Mouse (Mus musculus) cerebellum, postnatal 36 days (tissue): Measurements from ENCODE around the gene Thra.

Experiments
- DNase-seq, 2 experiments: peaks; one replicate each; pipeline ENCODE4 v3.0.0; 2021 to 2022; ENCODE audit warnings: mixed read lengths in 2 of 2

The Thra gene

GRCm38 (mm10) chr11:98765421-98766309, 25.2 kb downstream of the Thra start:
- DNase-seq, result peak; percentile 15 to 33

GRCm38 (mm10) chr11:98766346-98766745, 25.9 kb downstream of the Thra start:
- peak in 1 of 2 experiments; percentile 33 for DNase-seq

GRCm38 (mm10) chr11:98766816-98767215, 26.4 kb downstream of the Thra start:
- peak in 1 of 2 experiments; percentile 16 for DNase-seq

GRCm38 (mm10) chr11:98767276-98767675, 26.8 kb downstream of the Thra start:
- DNase-seq, result peak in 1 of 2 experiments; percentile 41

GRCm38 (mm10) chr11:98767713-98768112, 27.3 kb downstream of the Thra start:
- no peak for DNase-seq

- DNase-seq, result peak; percentile 34 to 42
Measured at GRCm38 (mm10) chr11:98768127-98769006, 27.9 kb downstream of the Thra start.

- DNase-seq, result peak in 1 of 2 experiments; percentile 15
Measured at GRCm38 (mm10) chr11:98769007-98769954, 28.8 kb downstream of the Thra start.

GRCm38 (mm10) chr11:98770096-98770975, 29.9 kb downstream of the Thra start:
- DNase-seq, result no peak

GRCm38 (mm10) chr11:98771131-98771530, 30.7 kb downstream of the Thra start:
- no peak for DNase-seq

- peak in 1 of 2 experiments; percentile 53 for DNase-seq
Measured at GRCm38 (mm10) chr11:98771844-98772525, 31.5 kb downstream of the Thra start.

- DNase-seq, result peak; percentile 56 to 57
Measured at GRCm38 (mm10) chr11:98772667-98773171, 32.3 kb downstream of the Thra start.

GRCm38 (mm10) chr11:98773635-98774295, 33.3 kb downstream of the Thra start:
- peak; percentile 99 to 100 for DNase-seq

- DNase-seq, result no peak
Measured at GRCm38 (mm10) chr11:98774582-98775347, 34.3 kb downstream of the Thra start, which contains the start of gene Nr1d1. TSS of gene Nr1d1 (minus strand) at chr11:98775333.

- peak; percentile 100 for DNase-seq
Measured at GRCm38 (mm10) chr11:98775348-98776051, 35.1 kb downstream of the Thra start.

GRCm38 (mm10) chr11:98776052-98776764, 35.8 kb downstream of the Thra start:
- DNase-seq, result no peak

- no peak for DNase-seq
Measured at GRCm38 (mm10) chr11:98776843-98777590, 36.6 kb downstream of the Thra start.

GRCm38 (mm10) chr11:98777888-98778287, 37.5 kb downstream of the Thra start:
- no peak for DNase-seq
